Mouse (Mus musculus): Measurements from ENCODE around the gene Ice1.

Gene Ice1

DNA sequence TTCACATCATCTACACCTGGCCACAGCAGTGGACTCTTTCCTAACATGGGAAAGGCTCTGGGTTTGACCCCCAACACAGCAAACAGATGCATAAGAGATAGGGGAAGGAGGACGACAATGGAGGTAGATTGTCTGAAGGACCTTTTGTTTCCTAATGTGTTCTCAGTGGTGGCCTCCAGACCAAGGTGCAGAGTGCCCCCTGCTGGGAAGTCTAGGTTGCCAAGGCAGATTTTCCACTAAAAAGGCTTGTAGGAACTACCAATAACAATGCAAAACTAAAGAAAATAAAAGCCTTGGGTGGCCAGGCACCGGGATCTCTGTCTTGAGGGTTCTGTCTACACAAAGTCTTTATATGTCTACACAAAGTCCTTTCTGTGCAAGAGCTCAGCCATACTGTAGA, 54.9 kb downstream of the Ice1 start:
- Histone ChIP-seq H3K27me3 (ENCODE audit: insufficient read depth, low read length) (no peaks in the 10 kb centered on the region), H3K36me3 (ENCODE audit: insufficient read depth, low read length) (peaks cover 22% of the 10 kb centered on the region), H3K9me3 (ENCODE audit: low read length) (peaks cover 4% of the 10 kb centered on the region; the same call in 1 of the 2 replicates), H3K4me3 (replicated peaks; ENCODE audit: low read length) (no peak overlapping the region), H3K4me1 (replicated peaks; ENCODE audit: low read depth, low read length) (no peaks in the 10 kb centered on the region)
- TF ChIP-seq CTCF (conservative IDR thresholded peaks at IDR 0.05; ENCODE audit: low read length) (no peak), NANOG (IDR thresholded peaks at IDR 0.05; ENCODE audit: borderline replicate concordance, low read length) (no peak), POU5F1 (IDR thresholded peaks at IDR 0.05; ENCODE audit: borderline replicate concordance, low read length) (no peak)

- Histone ChIP-seq H3K27me3 (ENCODE audit: insufficient read depth, low read length) (no peaks in the 10 kb centered on the region), H3K36me3 (ENCODE audit: insufficient read depth, low read length) (peaks cover 14% of the 10 kb centered on the region), H3K4me3 (replicated peaks; ENCODE audit: low read length) (no peak overlapping the region), H3K9me3 (ENCODE audit: low read length) (peaks cover 4% of the 10 kb centered on the region; the same call in 1 of the 2 replicates), H3K4me1 (replicated peaks; ENCODE audit: low read depth, low read length) (no peaks in the 10 kb centered on the region)
- TF ChIP-seq NANOG (IDR thresholded peaks at IDR 0.05; ENCODE audit: borderline replicate concordance, low read length) (no peak), POU5F1 (IDR thresholded peaks at IDR 0.05; ENCODE audit: borderline replicate concordance, low read length) (no peak), CTCF (conservative IDR thresholded peaks at IDR 0.05; ENCODE audit: low read length) (no peak)
Measured at GRCm38 (mm10) chr13:70581509-70581908, 55.9 kb downstream of the Ice1 start.

DNA sequence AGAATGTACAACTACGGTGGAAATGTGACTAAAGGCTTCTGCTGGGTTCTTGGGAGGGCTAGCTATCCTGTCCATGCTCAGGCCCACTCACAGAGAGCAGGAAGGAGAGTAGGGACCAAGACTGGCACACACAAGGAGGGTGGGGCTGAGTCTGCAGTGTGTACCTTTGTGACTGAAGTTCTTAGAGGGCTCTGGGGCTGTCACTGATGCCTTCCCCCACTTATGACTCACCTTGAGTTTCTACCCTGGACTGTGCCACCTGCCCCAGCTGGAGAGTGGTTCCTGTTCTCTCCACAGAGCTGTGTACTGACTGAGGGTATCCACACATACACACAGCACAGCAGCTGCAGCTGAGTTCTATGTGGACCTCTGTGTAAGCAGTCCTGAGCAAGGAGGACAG, 63.2 kb downstream of the Ice1 start:
- H3K4me1 ChIP-seq (replicated peaks; ENCODE audit: low read depth, low read length), result no peaks in the 10 kb centered on the region
- peaks cover 4% of the 10 kb centered on the region for H3K9me3 ChIP-seq (ENCODE audit: low read length)
- H3K4me3 ChIP-seq (replicated peaks; ENCODE audit: low read length), result no peak overlapping the region
- H3K27me3 ChIP-seq (ENCODE audit: insufficient read depth, low read length), result no peaks in the 10 kb centered on the region
- H3K36me3 ChIP-seq (ENCODE audit: insufficient read depth, low read length), result no peaks in the 10 kb centered on the region
- TF ChIP-seq NANOG (IDR thresholded peaks at IDR 0.05; ENCODE audit: borderline replicate concordance, low read length) (no peak), POU5F1 (IDR thresholded peaks at IDR 0.05; ENCODE audit: borderline replicate concordance, low read length) (no peak), CTCF (conservative IDR thresholded peaks at IDR 0.05; ENCODE audit: low read length) (no peak)

- no peak overlapping the region for H3K4me3 ChIP-seq (replicated peaks; ENCODE audit: low read length)
- H3K27me3 ChIP-seq (ENCODE audit: insufficient read depth, low read length), result no peaks in the 10 kb centered on the region
- H3K9me3 ChIP-seq (ENCODE audit: low read length), result no peaks in the 10 kb centered on the region
- H3K4me1 ChIP-seq (replicated peaks; ENCODE audit: low read depth, low read length), result no peaks in the 10 kb centered on the region
- no peak for TF ChIP-seq NANOG (IDR thresholded peaks at IDR 0.05; ENCODE audit: borderline replicate concordance, low read length)
- no peak for TF ChIP-seq CTCF (conservative IDR thresholded peaks at IDR 0.05; ENCODE audit: low read length)
- TF ChIP-seq POU5F1 (IDR thresholded peaks at IDR 0.05; ENCODE audit: borderline replicate concordance, low read length), result no peak
- H3K36me3 ChIP-seq (ENCODE audit: insufficient read depth, low read length), result no peaks in the 10 kb centered on the region
Measured at GRCm38 (mm10) chr13:70567889-70568288, 69.5 kb downstream of the Ice1 start.

- no peaks in the 10 kb centered on the region for H3K36me3 ChIP-seq (ENCODE audit: insufficient read depth, low read length)
- no peaks in the 10 kb centered on the region; the same call in 1 of the 2 replicates for H3K9me3 ChIP-seq (ENCODE audit: low read length)
- H3K27me3 ChIP-seq (ENCODE audit: insufficient read depth, low read length), result no peaks in the 10 kb centered on the region
- TF ChIP-seq NANOG (IDR thresholded peaks at IDR 0.05; ENCODE audit: borderline replicate concordance, low read length), result no peak
- TF ChIP-seq POU5F1 (IDR thresholded peaks at IDR 0.05; ENCODE audit: borderline replicate concordance, low read length), result no peak
- TF ChIP-seq CTCF (conservative IDR thresholded peaks at IDR 0.05; ENCODE audit: low read length), result no peak
- H3K4me3 ChIP-seq (replicated peaks; ENCODE audit: low read length), result no peak overlapping the region
- H3K4me1 ChIP-seq (replicated peaks; ENCODE audit: low read depth, low read length), result no peaks in the 10 kb centered on the region
Measured at GRCm38 (mm10) chr13:70553456-70553855, 84.0 kb downstream of the Ice1 start.

DNA sequence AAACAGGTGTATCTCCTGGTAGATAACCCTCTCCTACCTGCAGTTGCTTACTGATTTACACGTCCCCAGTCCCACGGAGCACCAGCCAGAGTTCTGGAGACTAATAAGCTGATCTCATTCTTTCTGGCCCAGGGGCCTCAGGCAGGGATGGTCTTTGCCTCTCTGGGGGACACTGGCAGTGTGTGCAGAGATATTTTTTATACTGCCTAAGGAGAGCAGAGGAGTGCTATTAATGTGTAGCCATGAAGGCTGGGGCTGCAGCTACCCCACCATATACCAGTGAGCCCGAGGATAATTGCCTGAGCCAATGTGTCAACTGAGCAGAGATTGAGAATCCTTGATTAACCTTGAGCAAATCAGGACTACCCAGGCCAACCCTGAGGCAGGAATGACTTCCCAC, 90.0 kb downstream of the Ice1 start:
- Histone ChIP-seq H3K9me3 (ENCODE audit: low read length) (no peaks in the 10 kb centered on the region; the same call in 1 of the 2 replicates), H3K4me3 (replicated peaks; ENCODE audit: low read length) (no peak overlapping the region), H3K27me3 (ENCODE audit: insufficient read depth, low read length) (no peaks in the 10 kb centered on the region), H3K4me1 (replicated peaks; ENCODE audit: low read depth, low read length) (no peaks in the 10 kb centered on the region), H3K36me3 (ENCODE audit: insufficient read depth, low read length) (no peaks in the 10 kb centered on the region)
- TF ChIP-seq POU5F1 (IDR thresholded peaks at IDR 0.05; ENCODE audit: borderline replicate concordance, low read length), result no peak
- no peak for TF ChIP-seq NANOG (IDR thresholded peaks at IDR 0.05; ENCODE audit: borderline replicate concordance, low read length)
- TF ChIP-seq CTCF (conservative IDR thresholded peaks at IDR 0.05; ENCODE audit: low read length), result no peak

- Histone ChIP-seq H3K4me3 (replicated peaks; ENCODE audit: low read length) (no peak overlapping the region), H3K27me3 (ENCODE audit: insufficient read depth, low read length) (no peaks in the 10 kb centered on the region), H3K4me1 (replicated peaks; ENCODE audit: low read depth, low read length) (no peaks in the 10 kb centered on the region), H3K36me3 (ENCODE audit: insufficient read depth, low read length) (no peaks in the 10 kb centered on the region), H3K9me3 (ENCODE audit: low read length) (no peaks in the 10 kb centered on the region; the same call in 1 of the 2 replicates)
- no peak for TF ChIP-seq NANOG (IDR thresholded peaks at IDR 0.05; ENCODE audit: borderline replicate concordance, low read length)
- peak; percentile 47 for TF ChIP-seq CTCF (conservative IDR thresholded peaks at IDR 0.05; ENCODE audit: low read length)
Measured at GRCm38 (mm10) chr13:70545261-70545660, 92.2 kb downstream of the Ice1 start.

GRCm38 (mm10) chr13:70539842-70540241, 97.6 kb downstream of the Ice1 start:
- TF ChIP-seq POU5F1 (IDR thresholded peaks at IDR 0.05; ENCODE audit: borderline replicate concordance, low read length), result no peak
- TF ChIP-seq CTCF (conservative IDR thresholded peaks at IDR 0.05; ENCODE audit: low read length), result no peak
- no peak for TF ChIP-seq NANOG (IDR thresholded peaks at IDR 0.05; ENCODE audit: borderline replicate concordance, low read length)
- Histone ChIP-seq H3K27me3 (ENCODE audit: insufficient read depth, low read length) (no peaks in the 10 kb centered on the region), H3K36me3 (ENCODE audit: insufficient read depth, low read length) (no peaks in the 10 kb centered on the region), H3K9me3 (ENCODE audit: low read length) (no peaks in the 10 kb centered on the region), H3K4me1 (replicated peaks; ENCODE audit: low read depth, low read length) (no peaks in the 10 kb centered on the region), H3K4me3 (replicated peaks; ENCODE audit: low read length) (no peak overlapping the region)

DNA sequence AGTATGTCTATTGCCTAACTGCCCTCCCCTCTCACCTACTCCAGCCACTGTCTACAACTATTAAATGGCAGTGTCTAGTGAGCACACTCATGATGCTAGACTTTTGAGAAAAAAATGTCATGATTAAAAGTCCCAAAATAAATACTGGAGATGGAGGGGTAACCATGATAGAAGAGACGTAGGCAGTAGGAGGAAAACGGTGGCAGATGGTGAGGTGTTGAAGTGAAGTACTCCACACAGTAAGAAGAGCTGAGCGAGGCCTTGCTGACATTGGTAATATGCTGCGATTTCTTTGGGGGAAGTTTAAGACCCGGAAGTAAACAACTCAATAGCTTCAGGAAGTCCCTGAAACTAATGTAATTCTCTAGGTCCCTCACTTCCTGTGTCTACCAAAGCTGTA, 104.0 kb downstream of the Ice1 start:
- Histone ChIP-seq H3K36me3 (ENCODE audit: insufficient read depth, low read length) (no peaks in the 10 kb centered on the region), H3K27me3 (ENCODE audit: insufficient read depth, low read length) (no peaks in the 10 kb centered on the region)
- TF ChIP-seq CTCF (conservative IDR thresholded peaks at IDR 0.05; ENCODE audit: low read length) (no peak), NANOG (IDR thresholded peaks at IDR 0.05; ENCODE audit: borderline replicate concordance, low read length) (no peak), POU5F1 (IDR thresholded peaks at IDR 0.05; ENCODE audit: borderline replicate concordance, low read length) (no peak)

More for the DNA sequence above, 104.0 kb downstream of the Ice1 start:
- Histone ChIP-seq H3K4me3 (replicated peaks; ENCODE audit: low read length) (no peak overlapping the region), H3K4me1 (replicated peaks; ENCODE audit: low read depth, low read length) (no peaks in the 10 kb centered on the region), H3K9me3 (ENCODE audit: low read length) (0 out of 2 replicates have a peak, but pooled peaks cover 3% of the 10 kb centered on the region)
